Mouse (Mus musculus) right cerebral cortex, adult 2 months (tissue): ENCODE measurements around the gene Muc5ac.

Experiments
- DNase-seq, 2 experiments: peaks; one replicate each; pipeline ENCODE4 v3.0.0; 2021 to 2022; ENCODE audit warnings: low spot score in 2 of 2

The Muc5ac gene

DNA sequence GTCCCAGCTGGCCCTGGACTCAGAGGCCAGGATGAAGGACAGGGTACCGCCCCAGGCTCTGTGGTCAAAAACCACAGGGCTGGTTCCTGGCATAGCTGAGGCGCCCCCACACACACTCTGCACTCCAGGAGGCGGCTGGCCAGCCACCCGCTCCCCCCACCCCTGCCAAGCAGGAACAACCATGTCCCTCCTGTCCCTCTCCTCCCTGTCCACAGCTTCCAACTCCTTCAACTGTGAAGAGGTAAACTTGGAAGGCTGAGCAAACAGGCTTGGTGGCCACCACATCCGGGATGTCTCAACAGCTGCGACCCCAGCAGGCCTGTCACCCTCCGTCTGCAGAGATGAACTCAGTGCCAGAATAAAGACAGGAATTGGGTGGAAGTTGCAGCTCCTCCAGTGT is 47.2 kb downstream of the Muc5ac start:
- DNase-seq, result no peak

DNA sequence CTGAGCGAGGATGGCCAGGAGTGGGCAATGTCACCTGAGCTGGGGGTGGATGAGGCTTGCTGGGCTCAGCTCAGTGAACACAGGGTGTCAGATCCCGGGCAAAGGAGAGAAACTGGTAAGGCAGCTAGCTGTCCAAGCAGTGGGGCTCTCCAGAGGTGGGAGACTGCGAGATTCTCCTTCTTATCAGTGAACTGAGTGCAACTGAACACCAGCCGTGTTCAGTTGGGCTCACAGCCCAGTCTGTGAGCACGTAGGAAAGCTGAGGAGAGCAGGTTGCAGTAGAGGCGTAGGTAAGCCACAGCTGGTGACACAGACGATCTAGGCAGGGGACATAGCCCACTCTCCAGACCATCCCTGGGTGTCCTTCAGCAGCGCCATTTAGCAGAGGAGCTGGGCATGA is 47.7 kb downstream of the Muc5ac start:
- no peak for DNase-seq

DNA sequence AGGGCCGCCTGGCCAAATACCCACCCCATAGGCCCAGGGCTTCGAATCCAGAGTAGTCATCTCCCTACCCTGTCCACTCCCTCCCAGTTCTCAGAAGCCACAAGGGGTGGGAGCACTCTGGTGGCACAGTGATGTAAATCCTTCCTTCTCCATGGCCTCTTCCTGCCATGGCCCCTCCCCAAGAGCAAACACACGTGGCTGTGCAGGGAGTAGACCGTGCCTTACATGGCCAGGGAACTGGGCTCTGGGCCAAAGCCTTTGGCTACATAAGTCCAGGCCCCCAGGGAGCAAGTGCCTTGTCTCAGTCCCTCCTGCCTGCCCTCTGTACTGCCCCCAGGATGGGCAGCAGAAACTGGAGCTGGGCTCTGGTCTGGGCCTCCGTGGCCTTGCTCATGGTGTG is 50.0 kb downstream of the Muc5ac start, which contains the start of gene Muc5b:
Gene Muc5b, plus strand, starts transcription at position 292 of the 400 bp plus-strand sequence.
- no peak for DNase-seq

DNA sequence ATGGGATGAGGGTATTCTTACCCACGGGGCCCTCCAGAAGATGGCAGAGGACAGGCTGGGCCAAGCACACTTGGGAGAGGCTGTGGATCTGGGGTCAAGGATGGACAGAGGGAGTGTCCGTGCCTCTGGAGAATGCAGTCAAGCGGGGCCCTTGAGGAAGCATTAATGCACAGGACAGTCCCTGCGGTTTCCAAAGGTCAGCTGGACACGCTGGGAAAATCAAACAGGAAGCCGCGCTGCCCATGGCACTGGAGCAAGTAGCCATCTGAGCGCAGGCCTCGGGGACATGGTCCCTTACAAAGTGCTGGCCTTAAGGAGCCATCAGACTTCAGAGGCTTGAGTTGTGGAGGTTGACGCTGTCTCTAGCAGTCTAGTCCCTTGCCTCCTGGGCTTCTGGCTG is 51.6 kb downstream of the Muc5ac start:
- DNase-seq, result no peak

DNA sequence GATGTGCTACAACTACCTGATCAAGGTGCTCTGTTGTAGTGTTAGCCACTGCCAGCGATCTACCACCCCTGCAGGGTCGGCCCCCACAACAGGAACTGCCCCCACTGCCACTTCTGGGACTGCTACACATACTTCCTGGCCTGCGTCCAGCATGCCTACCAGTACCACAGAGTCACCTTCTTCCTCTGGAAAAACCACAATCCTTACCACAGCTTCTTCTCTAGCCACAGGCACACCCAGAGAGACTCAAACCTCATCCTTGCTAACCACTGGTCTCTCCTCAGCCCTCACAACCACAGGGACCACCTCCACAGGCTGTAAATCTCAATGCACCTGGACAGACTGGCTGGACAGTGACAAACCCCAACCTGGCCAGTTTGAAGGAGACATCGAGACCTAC is 72.3 kb downstream of the Muc5ac start:
- no peak for DNase-seq
